Mouse (Mus musculus): ENCODE measurements around the gene Sntb2.

Gene Sntb2

DNA sequence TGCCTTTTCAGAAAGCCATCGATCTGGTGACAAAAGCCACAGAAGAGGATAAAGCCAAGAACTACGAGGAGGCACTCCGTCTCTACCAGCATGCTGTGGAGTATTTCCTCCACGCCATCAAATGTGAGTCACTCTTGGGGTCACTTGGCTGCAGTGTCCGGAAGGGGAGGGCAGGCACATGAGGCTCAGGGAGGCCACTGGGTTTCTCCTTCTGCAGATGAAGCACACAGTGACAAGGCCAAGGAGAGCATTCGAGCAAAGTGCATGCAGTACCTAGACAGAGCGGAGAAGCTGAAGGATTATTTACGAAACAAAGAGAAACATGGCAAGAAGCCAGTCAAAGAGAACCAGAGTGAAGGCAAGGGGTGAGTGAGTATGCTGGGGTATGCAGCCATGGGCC, 101.1 kb downstream of the Sntb2 start:
- 65% methylated on average over 8 of the region's 8 CpGs for WGBS

GRCm38 (mm10) chr8:107040632-107041031, 105.1 kb downstream of the Sntb2 start:
- 79% methylated on average over 7 of the region's 7 CpGs for WGBS

GRCm38 (mm10) chr8:107045478-107045877, 109.9 kb downstream of the Sntb2 start:
- WGBS, result 75% methylated on average over 6 of the region's 6 CpGs

DNA sequence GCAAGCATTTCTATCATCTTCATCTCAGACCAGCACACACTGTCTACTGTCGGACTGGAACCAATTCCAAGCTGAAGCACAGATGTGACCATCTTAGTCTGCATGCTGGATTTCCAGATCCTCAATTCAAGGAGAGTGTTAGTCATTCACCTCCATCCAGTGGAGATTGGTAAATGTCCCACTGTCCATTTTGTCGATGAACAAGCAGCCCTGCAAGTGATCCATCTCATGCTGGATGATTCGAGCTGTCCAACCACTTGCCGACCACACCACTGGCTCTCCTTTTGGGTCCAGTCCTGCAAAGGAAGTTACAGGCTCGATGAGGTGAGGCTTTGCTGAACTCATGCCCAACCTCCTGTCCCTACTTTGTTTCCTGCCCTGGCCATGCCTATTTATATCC, 111.4 kb downstream of the Sntb2 start:
- WGBS, result 76% methylated on average over 5 of the region's 5 CpGs

DNA sequence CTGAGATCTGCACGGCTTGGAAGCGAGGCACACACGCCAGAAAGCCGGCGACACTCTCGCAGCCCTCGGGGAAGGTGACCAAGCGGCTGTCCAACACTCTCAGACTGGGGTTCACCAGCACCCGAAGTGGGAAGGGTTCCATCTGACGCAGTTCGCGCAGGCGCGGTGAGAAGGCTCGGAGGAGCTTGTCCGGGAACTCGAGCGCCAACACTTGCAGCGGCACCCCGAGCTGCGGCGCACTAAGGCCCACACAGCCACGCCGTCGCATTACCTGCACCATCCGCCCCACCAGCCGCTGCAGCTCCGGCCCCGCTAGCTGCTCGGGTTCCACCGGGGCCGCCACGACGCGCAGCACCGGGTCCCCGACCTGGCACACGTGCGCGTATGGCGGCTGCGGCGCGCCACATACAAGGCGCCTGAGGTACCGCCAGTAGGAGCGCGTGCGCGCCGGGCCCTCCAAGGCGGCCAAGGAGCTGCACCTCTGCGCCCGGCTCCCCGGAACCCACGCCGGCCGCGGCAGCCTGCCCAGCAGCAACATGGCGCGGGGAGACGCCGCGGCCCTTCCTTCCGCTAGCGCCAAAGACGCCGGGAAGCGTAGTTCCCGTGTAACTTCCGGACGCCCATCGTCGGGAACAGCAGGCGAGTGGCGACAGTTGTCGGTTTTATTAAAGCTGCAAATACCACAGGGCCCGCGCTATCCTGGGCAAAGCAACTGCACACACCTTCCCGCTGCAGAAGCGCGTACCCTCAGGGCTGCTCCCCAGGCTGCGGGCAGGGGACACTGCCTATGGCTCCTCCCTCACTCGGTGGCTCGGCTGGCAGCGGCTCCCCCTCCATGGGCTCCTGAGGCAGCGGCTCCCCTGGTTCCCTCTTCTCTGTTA, 112.8 kb downstream of the Sntb2 start, which contains the start of gene Pdf:
Pdf (minus strand) TSS at position 554 of the 881 bp plus-strand sequence.
- under 1% methylated on average over 87 of the region's 87 CpGs for WGBS

GRCm38 (mm10) chr8:107049480-107049879, 113.9 kb downstream of the Sntb2 start:
- 93% methylated on average over 4 of the region's 4 CpGs for WGBS

DNA sequence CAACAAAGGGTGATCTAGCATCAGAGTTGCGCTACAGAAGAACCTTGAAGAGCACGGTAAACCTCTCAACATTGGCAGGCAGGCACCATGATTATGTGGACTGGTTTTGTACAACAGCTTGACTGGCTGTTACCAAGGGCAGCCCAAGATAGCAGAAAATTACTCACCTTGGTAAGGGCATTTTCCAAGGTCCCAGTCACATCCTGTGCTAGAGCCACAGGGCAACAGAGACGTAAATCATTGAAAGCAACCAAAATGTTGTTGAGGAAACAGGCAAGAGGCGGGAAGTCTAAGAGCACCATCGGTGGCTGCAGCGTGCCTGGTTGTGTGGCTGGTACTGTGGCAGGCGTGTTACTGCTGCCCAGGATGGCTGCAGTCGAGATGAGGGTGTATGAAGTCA, 116.5 kb downstream of the Sntb2 start:
- 96% methylated on average over 8 of the region's 8 CpGs for WGBS

DNA sequence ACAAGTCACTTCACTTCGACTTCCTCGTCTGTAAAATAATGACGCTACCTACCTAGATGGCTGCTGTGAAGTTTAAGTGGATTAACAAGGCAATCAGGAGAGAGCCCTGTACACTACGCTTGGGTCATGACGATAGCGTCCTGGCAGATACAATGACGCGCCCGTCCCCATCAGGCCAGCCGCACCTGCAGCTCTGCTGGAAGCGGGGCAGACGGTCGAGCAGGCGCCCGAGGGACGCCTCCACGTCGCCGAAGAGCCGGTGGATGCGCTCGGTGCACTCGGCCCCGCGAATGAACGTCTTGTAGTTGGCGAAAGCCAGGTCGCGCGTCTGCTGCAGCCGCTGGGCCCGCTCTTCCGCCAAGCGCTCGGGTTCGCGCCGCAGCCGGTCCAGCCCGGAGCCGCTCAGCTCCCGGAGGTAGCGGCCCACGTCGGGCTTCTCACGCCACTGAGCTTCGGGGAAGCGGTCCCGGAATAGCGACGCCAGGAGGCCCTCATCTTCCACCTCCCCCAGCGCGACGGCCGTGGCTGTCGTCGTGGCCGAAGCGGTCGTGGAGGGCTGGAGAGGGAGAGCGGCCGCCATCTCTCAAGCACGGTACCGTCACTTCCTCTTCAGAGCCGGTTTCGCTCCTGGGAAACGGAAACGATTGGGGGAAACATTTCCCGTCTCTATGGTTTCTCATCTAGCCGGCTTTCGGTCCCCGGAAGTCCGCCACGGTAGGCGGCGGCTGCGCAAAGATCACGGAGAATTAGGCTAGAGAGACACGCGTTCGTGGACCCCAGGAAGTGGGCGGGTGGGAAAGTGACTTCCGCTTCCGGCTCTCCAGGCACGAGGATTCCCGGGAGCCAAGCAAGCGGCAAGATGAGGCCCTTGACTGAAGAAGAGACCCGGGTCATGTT, 120.8 kb downstream of the Sntb2 start, which contains the start of the genes Cog8 and Nip7:
Cog8 (minus strand) TSS at position 614 of the 897 bp plus-strand sequence.
Nip7 (plus strand) TSS at position 802 of the 897 bp plus-strand sequence.
- under 1% methylated on average over 88 of the region's 88 CpGs for WGBS

DNA sequence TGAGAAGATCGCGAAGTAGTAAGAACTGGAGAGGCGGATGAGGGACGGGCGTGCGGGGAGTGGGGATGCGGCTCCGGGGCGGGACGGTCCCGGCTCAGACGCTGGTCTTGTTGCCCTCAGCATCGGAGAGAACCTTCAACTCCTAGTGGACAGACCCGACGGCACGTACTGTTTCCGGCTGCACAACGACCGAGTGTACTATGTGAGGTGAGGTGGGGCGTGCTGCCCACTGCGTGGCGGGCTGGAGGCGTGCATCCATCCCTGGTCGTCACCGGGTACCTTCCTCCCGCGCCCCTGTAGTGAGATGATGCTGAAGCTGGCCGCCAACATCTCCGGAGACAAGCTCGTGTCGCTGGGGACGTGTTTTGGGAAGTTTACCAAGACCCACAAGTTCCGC, 121.4 kb downstream of the Sntb2 start:
- under 1% methylated on average over 33 of the region's 33 CpGs for WGBS

DNA sequence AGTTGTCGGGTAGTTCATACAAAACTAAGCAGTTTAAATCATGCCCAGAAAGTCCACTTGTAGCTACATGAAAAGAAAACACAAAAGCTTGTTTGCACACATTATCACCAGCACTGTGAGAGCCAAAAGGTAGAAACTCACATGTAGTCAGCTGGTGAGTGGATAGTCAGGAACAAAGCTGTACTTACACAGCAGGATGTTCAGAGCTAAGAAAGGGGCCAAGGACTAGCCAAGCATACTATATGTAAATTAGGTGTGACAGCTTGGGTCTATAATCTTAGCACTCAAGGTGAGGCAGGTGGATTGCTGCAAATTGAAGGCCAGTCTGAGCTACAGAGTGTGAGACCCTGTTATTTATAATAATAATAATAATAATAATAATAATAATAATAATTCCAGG, 127.1 kb downstream of the Sntb2 start:
- 78% methylated on average over 1 of the region's 1 CpGs for WGBS

DNA sequence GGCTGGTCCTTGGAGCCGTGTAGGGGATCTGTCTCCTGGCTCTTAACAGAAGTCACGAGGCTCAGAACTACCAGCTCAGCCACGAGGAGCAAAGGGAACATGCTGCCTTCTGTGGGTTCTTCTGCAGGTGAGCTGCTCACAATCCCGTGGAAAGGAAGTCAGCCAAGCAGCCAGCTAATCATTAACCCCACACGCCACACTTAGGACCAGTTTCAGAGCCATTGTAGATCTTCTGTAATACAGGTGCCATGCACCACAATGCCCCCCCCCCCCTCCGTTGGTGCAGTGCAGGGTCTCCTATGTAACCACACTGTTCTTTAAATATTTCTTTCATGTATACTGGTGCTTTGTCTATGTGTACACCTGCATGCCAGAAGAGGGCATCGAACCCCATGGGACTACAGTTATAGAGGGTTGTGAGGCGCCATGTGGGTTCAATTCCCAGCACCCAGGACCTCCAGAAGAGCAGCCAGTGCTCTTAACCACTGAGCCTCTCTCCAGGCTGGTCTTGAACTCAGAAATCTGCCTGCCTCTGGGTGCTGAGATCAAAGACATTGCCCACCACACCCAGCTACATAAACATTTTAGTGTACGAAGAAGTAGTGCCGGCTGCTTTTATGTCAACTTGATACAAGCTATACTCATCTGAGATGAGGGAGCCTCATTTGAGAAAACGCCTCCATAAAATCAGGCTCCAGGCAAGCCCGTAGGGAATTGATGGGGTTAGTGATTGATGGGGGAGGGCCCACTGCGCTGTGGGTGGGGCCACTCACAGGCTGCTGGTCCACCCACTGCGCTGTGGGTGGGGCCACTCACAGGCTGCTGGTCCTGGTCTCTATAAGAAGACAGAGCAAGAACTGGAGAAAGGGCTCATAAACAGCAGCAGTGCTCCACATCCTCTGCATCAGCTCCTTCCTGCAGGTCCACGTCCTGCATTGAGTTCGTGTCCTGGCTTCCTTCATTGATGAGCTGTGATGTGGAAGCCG, 130.3 kb downstream of the Sntb2 start, which contains the start of gene Tmed6:
Tmed6 (minus strand) TSS at position 134 of the 986 bp plus-strand sequence.
- 64% methylated on average over 17 of the region's 17 CpGs for WGBS

Measured in cerebral cortex, adult 2 months (tissue).